Mouse (Mus musculus) ZHBTc4 (cell line): Measurements from ENCODE around the gene Gmcl1.

Experiments
- DNase-seq: peaks from one replicate; pipeline ENCODE4 v3.0.0-alpha.2; 2011; ENCODE audit warnings: low read depth, low spot score

The Gmcl1 gene

DNA sequence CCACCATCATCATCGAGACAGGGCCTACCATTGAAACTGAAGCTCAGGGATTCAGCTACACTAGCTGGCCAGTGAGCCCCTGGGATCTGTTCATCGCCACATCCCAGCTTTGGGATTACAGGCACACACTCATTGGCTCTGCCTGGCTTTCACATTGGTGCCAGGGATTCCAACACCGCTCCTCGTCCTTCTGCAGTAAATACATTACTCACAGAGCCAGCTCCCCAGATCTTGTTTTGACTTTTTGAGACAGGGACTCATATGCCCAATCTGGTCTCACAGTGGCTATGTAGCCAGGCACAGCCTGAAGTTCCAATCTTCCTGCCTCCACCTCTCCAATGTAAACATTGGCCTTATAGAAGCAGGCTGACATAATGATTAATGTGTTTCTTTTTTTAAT, 3.1 kb upstream of the Gmcl1 start:
- DNase-seq = no peak

DNA sequence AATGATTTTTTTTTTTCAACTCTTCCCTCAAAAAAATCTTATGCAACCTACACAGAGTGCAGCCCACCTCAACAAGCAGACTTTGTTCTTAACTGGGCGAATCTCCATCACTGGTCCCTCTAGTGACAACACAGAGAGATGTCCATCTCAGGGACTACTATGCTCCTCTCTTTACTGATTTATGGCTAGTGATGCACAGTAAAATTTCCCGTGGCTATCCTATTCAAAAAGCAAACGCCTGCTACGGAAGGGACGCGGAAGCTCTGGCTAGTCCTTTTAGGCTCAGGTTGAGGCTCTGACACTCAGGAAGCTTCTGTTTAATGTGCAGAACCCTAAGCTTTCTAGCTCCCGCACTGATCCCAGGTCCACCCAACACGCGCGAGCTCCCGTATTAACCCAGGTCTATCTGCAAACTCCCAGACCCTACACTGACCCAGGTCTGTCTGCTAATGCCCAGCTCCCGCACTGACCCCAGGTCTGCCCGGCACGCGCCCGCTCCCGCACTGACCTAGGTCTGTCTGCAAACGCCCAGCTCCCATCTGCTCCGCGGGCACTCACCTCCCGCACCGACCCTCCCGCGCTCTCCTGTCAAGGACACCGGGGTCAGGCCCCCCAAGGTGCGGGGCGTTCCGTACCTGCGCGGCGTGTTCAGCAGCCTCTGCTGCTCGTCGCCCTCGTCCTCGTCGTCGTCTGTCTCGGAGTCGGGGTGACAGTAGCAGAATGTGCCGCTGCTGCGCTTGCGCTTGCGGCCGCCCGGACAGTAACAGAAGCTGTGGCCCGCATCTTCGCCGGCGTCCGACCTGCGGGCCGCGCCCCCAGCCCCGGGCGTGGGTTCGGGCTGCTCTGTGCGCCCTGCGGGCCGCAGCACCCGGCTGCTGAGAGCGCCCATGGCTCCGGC, 658 bp downstream of the Gmcl1 start:
- DNase-seq = peak; percentile 13

DNA sequence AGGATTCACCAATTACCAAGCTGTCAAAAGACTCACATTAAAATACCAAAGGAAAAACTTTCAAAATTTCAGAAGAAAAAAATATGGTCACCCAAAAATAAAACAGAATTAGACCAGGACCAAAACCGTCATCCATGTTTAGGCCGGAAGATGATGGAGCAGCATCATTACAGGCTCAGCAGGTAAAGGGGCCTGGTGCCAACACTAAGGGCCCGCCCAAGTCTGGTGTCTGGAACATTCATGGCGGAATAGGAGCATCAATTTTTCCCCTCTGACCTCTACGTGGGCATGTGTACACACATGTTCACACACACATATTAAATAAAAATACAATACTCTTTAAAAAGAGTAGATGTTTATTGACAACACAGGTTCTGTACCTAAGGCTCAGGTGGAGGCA, 4.5 kb downstream of the Gmcl1 start:
- no peak for DNase-seq

DNA sequence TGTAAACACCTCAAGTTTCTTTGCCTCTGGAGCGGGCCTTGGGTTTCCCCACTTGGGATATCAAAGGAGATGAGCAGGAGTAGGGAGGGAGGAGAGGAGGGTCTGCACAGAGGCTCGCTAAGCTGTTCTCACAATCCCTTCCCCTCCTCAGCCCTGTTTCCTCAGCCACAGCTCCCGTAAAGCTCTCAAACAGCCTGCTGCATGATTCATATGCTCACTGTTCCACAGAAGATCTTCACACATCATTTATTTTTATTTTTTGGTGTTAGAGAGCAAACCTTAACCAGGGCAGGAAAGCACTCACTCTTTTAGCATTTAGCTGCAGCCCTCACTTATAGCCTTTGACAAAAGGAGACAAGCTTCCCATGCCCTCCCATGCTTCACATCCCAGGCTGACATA, 11.2 kb downstream of the Gmcl1 start:
- DNase-seq = no peak

DNA sequence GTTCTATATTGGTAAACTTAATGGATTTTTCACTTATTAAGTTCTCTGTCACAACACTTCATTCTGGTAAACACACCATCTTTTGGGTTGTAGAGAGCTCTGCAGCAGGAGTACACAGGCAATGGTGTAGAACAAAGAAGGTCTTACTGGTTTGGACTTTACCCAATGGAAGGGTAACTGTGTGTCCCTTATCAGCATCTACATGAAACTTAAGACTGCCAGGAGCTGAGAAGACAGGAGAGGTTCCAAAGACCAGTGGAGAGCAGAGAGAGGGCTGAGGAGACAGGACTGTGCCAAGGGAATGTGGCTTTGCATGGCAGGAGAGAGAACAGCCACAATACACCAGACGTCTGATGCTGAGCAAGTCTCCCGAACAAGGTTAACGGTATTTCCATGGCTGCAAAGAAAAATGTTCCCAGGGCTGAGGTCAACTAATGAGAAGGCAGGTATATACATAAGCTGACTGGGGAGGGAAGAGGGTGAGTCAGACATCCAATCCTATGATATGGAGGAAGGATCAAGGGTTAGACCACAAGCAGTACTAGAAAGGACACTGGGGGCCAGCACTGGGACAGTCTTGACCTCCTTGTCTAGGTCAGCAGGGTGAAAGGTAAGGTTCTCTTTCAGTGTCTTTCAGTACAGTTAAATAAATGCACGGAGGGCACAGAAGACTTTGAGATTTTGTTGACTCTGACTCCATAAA, 25.0 kb downstream of the Gmcl1 start:
- DNase-seq = no peak

DNA sequence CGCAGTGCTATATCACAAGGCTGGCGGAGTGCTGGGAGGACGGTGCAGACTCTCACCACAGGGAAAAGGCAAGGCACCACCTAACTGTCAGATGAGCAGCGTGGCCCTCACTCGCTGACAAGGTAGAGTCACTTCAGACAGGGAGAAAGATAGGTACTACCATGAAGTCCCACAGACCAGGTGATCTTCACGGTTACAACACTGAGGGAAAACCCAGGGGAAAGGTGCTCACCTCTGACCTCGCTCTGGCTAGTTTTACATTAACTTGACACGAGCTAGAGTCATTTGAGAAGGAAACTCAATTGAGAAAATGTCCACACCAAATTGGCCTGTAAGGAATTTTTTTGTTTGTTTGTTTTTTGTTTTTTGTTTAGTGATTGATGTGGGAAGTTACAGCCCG, 30.6 kb downstream of the Gmcl1 start:
- DNase-seq = no peak

GRCm38 (mm10) chr6:86697903-86698302, 35.3 kb downstream of the Gmcl1 start:
- no peak for DNase-seq

DNA sequence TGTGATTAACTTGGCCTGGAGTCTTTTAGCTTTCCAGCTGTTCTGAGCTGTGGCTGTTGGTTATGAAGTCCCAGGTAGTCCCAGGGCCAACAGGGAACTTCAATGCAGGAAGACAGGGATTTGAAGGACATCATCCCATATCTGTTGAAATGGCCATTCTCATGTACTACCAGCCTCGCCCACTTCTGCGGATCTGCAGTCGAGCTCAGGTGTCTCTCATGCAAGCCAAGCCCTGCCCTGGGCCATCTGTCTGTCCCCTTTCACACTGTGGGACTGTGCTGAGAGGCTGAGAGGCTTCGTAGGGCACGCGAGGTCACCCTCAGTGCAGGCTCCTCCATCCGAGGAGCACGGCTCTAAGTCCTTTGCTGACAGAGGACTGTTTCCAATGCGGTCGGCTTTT, 37.0 kb downstream of the Gmcl1 start:
- no peak for DNase-seq

DNA sequence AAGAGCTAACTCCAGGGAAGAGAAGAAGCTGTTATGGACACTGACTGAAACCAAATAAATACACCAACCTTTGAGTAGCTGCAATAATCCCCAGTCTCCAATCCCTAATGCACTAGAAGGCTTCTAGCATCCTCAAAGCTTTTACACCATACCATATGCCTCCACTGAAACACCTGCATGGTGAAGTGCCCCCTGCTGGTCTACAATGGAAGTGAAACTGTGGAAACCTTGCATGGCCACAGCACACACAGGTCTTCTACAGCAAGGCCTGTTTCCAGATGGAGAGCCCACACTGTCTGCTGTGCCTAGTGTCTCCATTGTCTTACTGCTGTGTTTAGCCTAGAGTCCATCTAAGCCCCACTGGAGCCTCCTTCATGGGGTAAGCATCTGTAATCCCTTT, 38.7 kb downstream of the Gmcl1 start:
- peak; percentile 84 for DNase-seq

DNA sequence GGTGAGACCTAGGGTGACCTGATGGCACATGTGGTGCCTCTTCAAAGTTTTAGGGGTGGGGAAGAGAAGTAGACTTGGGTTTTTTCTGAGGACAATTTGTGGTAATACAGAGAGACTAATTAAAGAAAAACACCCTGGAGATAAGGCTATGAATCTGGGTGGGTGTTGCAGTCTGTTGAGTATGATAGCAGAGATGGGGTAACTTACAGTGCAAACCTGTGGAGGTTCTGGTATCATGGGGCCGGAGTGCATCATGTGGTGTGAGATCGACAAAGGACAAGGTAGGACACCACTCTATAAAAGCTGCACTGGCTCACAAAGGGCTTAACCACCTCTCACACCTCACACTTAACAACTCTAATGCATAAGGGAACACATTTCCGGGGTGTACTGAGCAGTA, 43.5 kb downstream of the Gmcl1 start:
- DNase-seq = no peak

GRCm38 (mm10) chr6:86686971-86687370, 46.2 kb downstream of the Gmcl1 start:
- DNase-seq = no peak

- DNase-seq = no peak
These were observed 48.5 kb downstream of the Gmcl1 start for GRCm38 (mm10) chr6:86684655-86685011.

DNA sequence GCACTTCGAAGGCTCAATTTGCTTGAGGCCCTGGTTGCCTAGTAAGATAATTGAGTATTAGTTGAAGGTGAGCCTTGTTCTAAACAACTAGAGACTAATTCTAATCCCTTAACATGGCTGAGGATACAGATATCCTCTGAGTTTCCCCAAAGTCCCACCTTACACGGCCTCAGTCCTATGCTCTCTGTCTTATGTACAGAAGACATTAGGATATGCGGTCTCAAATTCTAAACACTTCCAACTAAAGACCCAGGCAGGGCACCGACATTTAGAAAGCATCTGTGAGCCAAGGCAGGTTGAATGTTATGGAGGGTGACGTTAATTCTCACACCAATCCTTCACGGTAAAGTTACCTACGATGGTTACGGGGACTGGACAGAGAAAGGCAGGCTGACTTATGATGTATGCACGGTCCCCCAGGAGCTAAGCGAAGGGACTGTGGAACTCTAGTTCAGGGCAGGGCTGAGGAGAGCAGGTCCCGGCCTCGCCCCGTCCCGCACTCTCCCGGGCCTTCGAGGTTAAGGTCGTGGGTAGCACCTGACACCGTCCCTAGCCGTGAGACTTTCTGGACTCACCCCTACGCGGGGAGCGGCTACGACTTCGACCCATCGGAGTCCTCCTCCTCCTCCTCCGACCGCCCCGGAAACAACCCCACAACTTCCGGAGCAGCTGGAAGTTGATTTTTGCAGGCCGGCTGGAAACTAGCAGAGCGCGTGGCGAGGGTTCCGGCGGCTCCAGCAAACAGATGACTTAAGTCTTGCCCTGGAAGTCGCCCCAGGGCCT, 49.1 kb downstream of the Gmcl1 start, which contains the start of gene Snrnp27:
Gene Snrnp27 (minus strand): TSS at position 651 of the 783 bp plus-strand sequence.
- peak; percentile 98 for DNase-seq

- DNase-seq = no peak
These were observed 51.9 kb downstream of the Gmcl1 start for GRCm38 (mm10) chr6:86681289-86681688.

DNA sequence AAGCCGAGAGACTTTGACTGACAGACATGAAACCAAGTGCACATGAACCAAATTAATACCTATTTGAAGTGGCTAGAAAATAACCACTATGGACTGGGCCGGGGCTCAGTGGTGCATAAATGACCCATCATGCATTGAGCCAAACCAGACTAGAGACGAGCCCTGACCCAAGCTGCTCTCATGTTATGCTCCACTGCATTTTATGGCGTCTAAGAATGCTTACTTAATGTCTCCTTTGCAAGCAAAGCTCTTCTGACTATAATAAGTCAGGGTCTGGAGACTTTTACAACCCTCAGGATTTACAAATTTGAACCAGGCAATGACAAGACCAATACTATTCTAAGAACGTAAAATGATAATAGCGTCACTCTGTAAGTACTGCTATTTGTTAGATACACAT, 54.8 kb downstream of the Gmcl1 start:
- no peak for DNase-seq

GRCm38 (mm10) chr6:86670873-86671272, 62.3 kb downstream of the Gmcl1 start:
- peak; percentile 86 for DNase-seq

DNA sequence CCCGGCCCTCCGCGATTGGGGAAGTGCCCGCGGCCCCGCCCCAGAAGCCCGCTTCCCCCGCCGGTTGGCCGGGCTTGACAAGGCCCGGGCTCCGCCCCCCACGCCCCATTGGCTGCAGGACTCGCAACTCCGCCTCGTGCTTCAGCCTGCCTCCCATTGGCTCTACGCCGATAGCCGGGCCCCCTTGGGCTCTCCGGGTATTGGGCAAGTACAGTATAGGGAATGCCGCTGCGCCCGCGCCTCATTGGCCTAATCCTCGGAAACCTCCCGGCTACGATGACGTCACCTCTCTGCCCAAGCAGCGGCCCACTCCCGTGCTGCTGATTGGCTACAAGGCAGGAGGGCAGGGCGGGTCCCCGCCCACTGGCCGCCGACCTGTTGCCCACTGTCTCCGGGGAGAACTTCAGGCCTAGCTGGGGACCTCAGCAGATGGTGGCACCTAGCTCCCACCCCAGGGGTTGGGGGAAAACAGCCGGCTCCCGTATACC, 63.9 kb downstream of the Gmcl1 start:
- peak; percentile 100 for DNase-seq

- peak; percentile 20 for DNase-seq
These were observed 64.5 kb downstream of the Gmcl1 start, which contains the start of gene Mxd1 for GRCm38 (mm10) chr6:86668580-86669239. TSS of gene Mxd1 (minus strand) at chr6:86669161.

GRCm38 (mm10) chr6:86667061-86667460, 66.1 kb downstream of the Gmcl1 start:
- peak; percentile 45 for DNase-seq

DNA sequence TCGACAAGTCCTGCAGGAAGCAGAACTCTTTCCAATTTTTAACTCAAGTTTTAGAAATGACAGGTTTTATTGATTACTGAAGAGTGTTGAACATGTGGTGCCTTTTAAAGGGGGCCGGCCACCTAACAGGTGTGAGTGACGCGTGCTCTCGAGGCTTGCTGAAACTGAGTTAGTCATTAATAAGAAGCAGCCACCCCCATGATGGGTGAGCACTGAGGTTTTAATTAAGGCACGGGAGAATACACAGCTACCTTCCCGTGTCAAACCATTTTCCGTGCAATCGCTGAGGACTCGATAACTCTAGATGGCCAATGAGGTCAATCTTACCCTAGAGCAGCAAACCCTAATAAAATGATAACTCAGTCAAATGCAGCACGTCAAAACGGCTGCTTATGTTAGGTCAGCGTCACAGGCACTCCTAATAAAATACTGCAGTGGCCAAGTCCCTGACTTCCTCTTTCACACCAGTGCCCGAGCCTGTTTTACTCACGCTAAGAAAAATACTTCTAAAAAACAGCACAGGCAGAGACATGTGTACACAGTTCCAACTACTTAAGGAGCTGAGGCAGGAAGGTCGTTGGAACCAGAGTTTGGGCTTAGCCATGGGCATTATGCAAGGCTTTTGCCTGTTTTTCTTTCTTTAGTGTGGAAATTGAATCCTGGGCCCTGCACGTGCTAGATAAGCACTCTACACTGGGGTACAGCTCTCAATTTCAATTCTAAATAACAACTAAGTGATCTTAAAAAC, 67.4 kb downstream of the Gmcl1 start:
- no peak for DNase-seq

DNA sequence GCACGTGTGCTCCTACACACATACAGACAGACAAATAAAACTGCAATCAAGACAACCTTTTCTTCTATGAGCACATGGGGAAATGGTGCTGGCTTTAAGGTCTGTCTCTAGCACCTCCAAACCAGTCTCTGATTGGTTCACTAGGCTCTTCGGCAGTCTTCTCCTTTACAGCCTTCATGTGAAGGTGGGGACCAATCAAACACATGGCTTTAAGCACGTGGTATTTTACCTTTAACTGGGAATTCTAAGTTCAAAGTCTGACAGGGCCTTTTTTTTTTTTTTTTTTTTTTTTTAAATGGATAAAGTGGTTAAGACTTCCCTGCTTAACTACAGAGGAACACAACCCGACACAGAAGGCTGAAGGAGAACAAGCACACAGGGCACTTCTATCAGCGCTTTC, 68.1 kb downstream of the Gmcl1 start:
- no peak for DNase-seq
